Mouse (Mus musculus) testis, adult 2 months (tissue): Measurements from ENCODE around the gene Cd33.

Experiments
- CTCF ChIP-seq: fragments of 200-500 bp; IDR thresholded peaks from 2 replicates; pipeline ENCODE4 v1.5.1; 2012; ENCODE audit warnings: low read depth, mild to moderate bottlenecking, inconsistent platforms, low read length, moderate library complexity; ENCODE audit not compliant: control insufficient read depth, insufficient read depth, insufficient replicate concordance
- POLR2A ChIP-seq: fragments of 200-500 bp; IDR thresholded peaks from 2 replicates; pipeline ENCODE4 v1.6.1; 2012; ENCODE audit warnings: low read depth, mild to moderate bottlenecking, inconsistent platforms, low read length, moderate library complexity; ENCODE audit not compliant: control insufficient read depth

GRCm38 (mm10) chr7:43512519-43512918 lies 31.7 kb downstream of the Cd33 start:
- TF ChIP-seq CTCF, result no peak
- no peak for TF ChIP-seq POLR2A
